ENCODE assay signal across 16 mouse cellular contexts in genomic region chr6:127177441-127177840, GRCm38 (mm10). TPM values are rescaled to one million over a fixed set of nuclear protein-coding genes. Genes with fewer than 3 reads are reported as not detected.
A peak's percentile ranks its signal among the peaks of the same experiment; 100 is the strongest.
DNase-seq lines count a peak whose midpoint lies in the region; ATAC-seq and TF ChIP-seq lines count a peak whose summit lies in the region.
"Had no signal": no experiment of that assay in that cellular context is flagged by ENCODE, and none has a peak within 500 bp of the region (broad histone marks: within the 10 kb centered on the region; RNA-seq: fewer than 3 reads in every experiment).

No protein-coding gene starts in this region.

- no peaks in the 10 kb centered on the region for H3K9me3 ChIP-seq in hindbrain, embryonic 12.5 days (replicated peaks)
- no peaks in the 10 kb centered on the region for H3K9me3 ChIP-seq in hindbrain, embryonic 13.5 days
- no peaks in the 10 kb centered on the region for H3K9me3 ChIP-seq in lung, embryonic 15.5 days
- H3K9me3 ChIP-seq in embryonic facial prominence, embryonic 13.5 days, result no peaks in the 10 kb centered on the region
- H3K9me3 ChIP-seq in intestine, embryonic 16.5 days (ENCODE audit: control insufficient read depth, low read length), result no peaks in the 10 kb centered on the region
- H3K9me3 ChIP-seq: liver, embryonic 13.5 days had no signal

- DNase-seq in lung, adult 2 months, result no peak
- no peak for DNase-seq in right cerebral cortex, postnatal 10 days (ENCODE audit: low spot score in 2 of 2)
- DNase-seq in gastrocnemius, postnatal 25 days, result no peak
- DNase-seq: adrenal gland, postnatal 36 days; cerebellum, postnatal 36 days; liver, embryonic 13.5 days; right cerebral cortex, postnatal 4 days had no signal

- H3K4me1 ChIP-seq in hindbrain, embryonic 12.5 days, result peaks cover 19% of the 10 kb centered on the region
- H3K4me1 ChIP-seq in hindbrain, embryonic 13.5 days (replicated peaks), result peaks cover 26% of the 10 kb centered on the region
- H3K4me1 ChIP-seq in lung, embryonic 15.5 days, result peaks cover 13% of the 10 kb centered on the region
- H3K4me1 ChIP-seq in lung, adult 2 months (ENCODE audit: control insufficient read depth, insufficient read depth, low read length), result no peaks in the 10 kb centered on the region
- peaks cover 27% of the 10 kb centered on the region for H3K4me1 ChIP-seq in embryonic facial prominence, embryonic 13.5 days
- no peaks in the 10 kb centered on the region; the same call in 1 of the 2 replicates for H3K4me1 ChIP-seq in intestine, embryonic 16.5 days (ENCODE audit: control insufficient read depth, insufficient read depth, low read length)
- H3K4me1 ChIP-seq: liver, embryonic 13.5 days had no signal

- no peak for TF ChIP-seq CTCF in lung, adult 2 months (IDR thresholded peaks at IDR 0.05; ENCODE audit: insufficient read depth, low read length)

- H3K9ac ChIP-seq in hindbrain, embryonic 12.5 days, result no peak overlapping the region
- H3K9ac ChIP-seq in hindbrain, embryonic 13.5 days, result no peak overlapping the region
- H3K9ac ChIP-seq in lung, embryonic 15.5 days, result no peak overlapping the region
- H3K9ac ChIP-seq in embryonic facial prominence, embryonic 13.5 days, result 0 out of 2 replicates have a peak overlapping the region, but pooled peaks have one; percentile 22
- 0 out of 2 replicates have a peak overlapping the region, but pooled peaks have one; percentile 25 for H3K9ac ChIP-seq in intestine, embryonic 16.5 days (ENCODE audit: low read depth, low read length)
- H3K9ac ChIP-seq: liver, embryonic 13.5 days had no signal

- H3K4me2 ChIP-seq in hindbrain, embryonic 12.5 days (replicated peaks), result no peak overlapping the region
- H3K4me2 ChIP-seq in hindbrain, embryonic 13.5 days, result no peak overlapping the region
- H3K4me2 ChIP-seq in lung, embryonic 15.5 days, result no peak overlapping the region
- no peak overlapping the region for H3K4me2 ChIP-seq in embryonic facial prominence, embryonic 13.5 days
- no peak overlapping the region for H3K4me2 ChIP-seq in intestine, embryonic 16.5 days (ENCODE audit: low read depth, low read length)
- H3K4me2 ChIP-seq: liver, embryonic 13.5 days had no signal

- 26% methylated on average over 4 of the region's 4 CpGs for WGBS in hindbrain, embryonic 12.5 days
- WGBS in hindbrain, embryonic 13.5 days, result 30% methylated on average over 4 of the region's 4 CpGs
- 23% methylated on average over 4 of the region's 4 CpGs for WGBS in lung, embryonic 15.5 days
- WGBS in lung, adult 2 months, result 59% methylated on average over 4 of the region's 4 CpGs
- WGBS in embryonic facial prominence, embryonic 13.5 days, result 43% methylated on average over 4 of the region's 4 CpGs
- WGBS in intestine, embryonic 16.5 days, result 40% methylated on average over 4 of the region's 4 CpGs

- 0 out of 2 replicates have a peak, but pooled peaks have one; percentile 11 for ATAC-seq in hindbrain, embryonic 12.5 days (ENCODE audit: low FRiP score)
- ATAC-seq in hindbrain, embryonic 13.5 days (ENCODE audit: low FRiP score), result no peak
- peak; percentile 90 for ATAC-seq in lung, embryonic 15.5 days (ENCODE audit: borderline replicate concordance, extremely low read depth, low FRiP score, low TSS enrichment)
- ATAC-seq in embryonic facial prominence, embryonic 13.5 days (ENCODE audit: insufficient number of reproducible peaks, insufficient read depth, low FRiP score, low TSS enrichment, low read depth), result no peak
- ATAC-seq in intestine, embryonic 16.5 days, result peak; percentile 59
- ATAC-seq: activated CD4-positive, CD25-positive, alpha-beta regulatory T cell, adult 4 months; hindbrain, postnatal 0 days had no signal

- no peak for TF ChIP-seq POLR2A in lung, adult 2 months (IDR thresholded peaks at IDR 0.05; ENCODE audit: borderline replicate concordance, extremely low read depth, low read depth, low read length)

- no peaks in the 10 kb centered on the region for H3K27me3 ChIP-seq in hindbrain, embryonic 12.5 days
- H3K27me3 ChIP-seq in hindbrain, embryonic 13.5 days, result 0 out of 2 replicates have a peak, but pooled peaks cover 3% of the 10 kb centered on the region
- no peaks in the 10 kb centered on the region for H3K27me3 ChIP-seq in lung, embryonic 15.5 days
- H3K27me3 ChIP-seq in embryonic facial prominence, embryonic 13.5 days, result no peaks in the 10 kb centered on the region
- no peaks in the 10 kb centered on the region for H3K27me3 ChIP-seq in intestine, embryonic 16.5 days (replicated peaks; ENCODE audit: control insufficient read depth, insufficient read depth, low read length)

- H3K36me3 ChIP-seq in hindbrain, embryonic 12.5 days, result no peaks in the 10 kb centered on the region
- no peaks in the 10 kb centered on the region for H3K36me3 ChIP-seq in hindbrain, embryonic 13.5 days
- H3K36me3 ChIP-seq in lung, embryonic 15.5 days, result no peaks in the 10 kb centered on the region
- H3K36me3 ChIP-seq in embryonic facial prominence, embryonic 13.5 days, result no peaks in the 10 kb centered on the region
- H3K36me3 ChIP-seq in intestine, embryonic 16.5 days (ENCODE audit: control insufficient read depth, insufficient read depth, low read length), result no peaks in the 10 kb centered on the region
- H3K36me3 ChIP-seq: liver, embryonic 13.5 days had no signal

- H3K27ac ChIP-seq in hindbrain, embryonic 12.5 days, result no peak overlapping the region
- no peak overlapping the region for H3K27ac ChIP-seq in hindbrain, embryonic 13.5 days
- peak overlapping the region; percentile 42 for H3K27ac ChIP-seq in lung, embryonic 15.5 days
- H3K27ac ChIP-seq in embryonic facial prominence, embryonic 13.5 days, result no peak overlapping the region
- H3K27ac ChIP-seq in intestine, embryonic 16.5 days (ENCODE audit: low read length), result peak overlapping the region; percentile 26
- H3K27ac ChIP-seq: hindbrain, postnatal 0 days; liver, embryonic 13.5 days had no signal

- no peak overlapping the region for H3K4me3 ChIP-seq in hindbrain, embryonic 12.5 days
- H3K4me3 ChIP-seq in hindbrain, embryonic 13.5 days, result no peak overlapping the region
- H3K4me3 ChIP-seq in lung, embryonic 15.5 days, result no peak overlapping the region
- no peak overlapping the region for H3K4me3 ChIP-seq in lung, adult 2 months (replicated peaks; ENCODE audit: extremely low read depth, low read depth, low read length)
- no peak overlapping the region for H3K4me3 ChIP-seq in embryonic facial prominence, embryonic 13.5 days
- no peak overlapping the region for H3K4me3 ChIP-seq in intestine, embryonic 16.5 days (ENCODE audit: low read length)
- H3K4me3 ChIP-seq: erythroblast, embryonic 14.5 days; liver, embryonic 13.5 days; myocyte had no signal

RNA-seq across cellular contexts. Expression of gene Ccnd2, which starts 25.4 kb away (rescaled TPM):
- 565 and 605 TPM in 2 replicates for polyA plus RNA-seq in hindbrain, embryonic 12.5 days (2016; fragmentation: Nextera tagmentation; extraction: Ambion mirVana)
- 270 and 302 TPM in 2 replicates for polyA plus RNA-seq in hindbrain, embryonic 13.5 days (2015; fragmentation: Nextera tagmentation; extraction: Ambion mirVana)
- 599 and 663 TPM in 2 replicates for polyA plus RNA-seq in lung, embryonic 15.5 days (2015; fragmentation: Nextera tagmentation; extraction: Ambion mirVana)
- polyA plus RNA-seq in lung, adult 2 months (2012; rRNA removed), result 47.8 and 51.0 TPM in 2 replicates
- polyA plus RNA-seq in embryonic facial prominence, embryonic 13.5 days (2015; fragmentation: Nextera tagmentation; extraction: Ambion mirVana), result 1,075 and 1,213 TPM in 2 replicates
- polyA plus RNA-seq in intestine, embryonic 16.5 days (2015; fragmentation: Nextera tagmentation; extraction: Ambion mirVana), result 822 and 875 TPM in 2 replicates
- total RNA-seq in gastrocnemius, postnatal 25 days (2021), result 10 to 100 TPM; 17.1 to 35.7 TPM

Comparison
In these comparisons a context has a peak if more than half of its experiments do, and no peak if none do; other contexts are left out.
1. ATAC-seq: peak in hindbrain, embryonic 12.5 days (single experiment), lung, embryonic 15.5 days (single experiment) and intestine, embryonic 16.5 days (single experiment); none in hindbrain, embryonic 13.5 days (single experiment) and embryonic facial prominence, embryonic 13.5 days (single experiment).
2. H3K27ac ChIP-seq: peak in lung, embryonic 15.5 days (single experiment) and intestine, embryonic 16.5 days (single experiment); none in hindbrain, embryonic 12.5 days (single experiment), hindbrain, embryonic 13.5 days (single experiment) and embryonic facial prominence, embryonic 13.5 days (single experiment).
3. H3K9ac ChIP-seq: peak in embryonic facial prominence, embryonic 13.5 days (single experiment) and intestine, embryonic 16.5 days (single experiment); none in hindbrain, embryonic 12.5 days (single experiment), hindbrain, embryonic 13.5 days (single experiment) and lung, embryonic 15.5 days (single experiment).